Mouse (Mus musculus) gonadal fat pad, adult 2 months (tissue): ENCODE data around the gene Cenpt. TPM values are rescaled to one million over a fixed set of nuclear protein-coding genes. Genes with fewer than 3 reads are reported as not detected.
A peak's percentile ranks its signal among the peaks of the same experiment; 100 is the strongest.
"Not testable (repeated sequence)": the region's sequence is repeated elsewhere in the genome, so short reads cannot be mapped to it uniquely, and the experiment has no call there.

ENCODE experiments used
- DNase-seq: peaks from one replicate; pipeline ENCODE4 v3.0.0-alpha.2; 2012; ENCODE audit warnings: low read depth
- polyA plus RNA-seq: library from polyadenylated mRNA; depleted of rRNA; stranded (reverse); fragments of >200 nt; gene quantifications from 2 replicates; pipeline ENCODE4 v1.2.3, GENCODE M21; 2012

Cenpt gene
- polyA plus RNA-seq, 1 experiment = 23.0 TPM

- no peak for DNase-seq
Measured at GRCm38 (mm10) chr8:105854303-105854702, 1.2 kb upstream of the Cenpt start.

DNA sequence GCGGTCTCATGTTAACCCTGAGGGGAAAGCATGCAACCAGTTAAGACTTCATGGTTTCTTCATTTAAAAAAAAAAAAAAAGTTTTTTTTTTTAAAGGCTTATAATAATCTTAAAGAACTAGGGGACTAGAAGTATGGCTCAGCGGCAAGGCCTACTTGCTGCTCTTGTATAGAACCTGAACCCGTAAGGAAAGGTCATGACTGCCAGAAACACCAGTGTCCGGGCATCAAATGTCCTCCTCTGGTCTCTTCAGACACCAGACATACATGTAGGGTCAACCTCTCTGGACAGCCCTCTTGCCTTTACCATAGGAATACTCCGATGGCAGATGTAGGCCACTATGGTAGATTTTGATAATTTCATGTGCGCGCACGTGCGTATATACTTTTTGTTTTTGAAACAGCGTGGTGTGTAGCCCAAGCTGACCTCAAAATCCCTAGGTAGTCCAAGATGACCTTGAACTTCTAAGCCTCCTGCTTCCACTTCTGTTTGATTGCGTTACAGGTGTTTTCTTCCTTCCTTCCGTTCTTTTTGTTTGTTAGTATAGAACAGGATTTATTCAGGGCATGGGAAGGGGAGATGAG, 840 bp downstream of the Cenpt start:
- DNase-seq = no peak

DNA sequence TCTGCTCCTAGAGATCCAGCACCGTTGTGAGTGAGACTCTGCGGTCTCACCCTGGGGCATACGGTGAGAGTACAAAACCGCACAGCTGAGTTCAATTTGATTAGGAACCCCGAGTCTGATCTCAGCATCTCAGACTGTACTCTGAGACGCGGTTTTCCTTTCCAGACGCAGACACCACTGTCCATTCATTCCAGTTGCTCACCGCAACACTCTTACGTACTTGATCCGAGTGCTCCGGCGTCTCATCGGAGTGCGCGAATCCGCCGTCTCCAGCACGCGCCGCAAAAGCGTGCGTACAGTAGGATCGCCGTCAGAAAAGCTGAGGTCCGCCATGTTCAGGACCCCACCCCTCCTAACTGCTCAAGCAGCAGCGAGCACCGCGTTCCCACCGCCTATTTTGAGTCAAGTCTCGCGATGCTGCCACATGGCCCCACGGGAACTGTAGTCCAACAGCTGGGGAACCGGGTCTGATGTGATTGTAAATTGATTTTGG, 1.4 kb downstream of the Cenpt start:
- DNase-seq = no peak

GRCm38 (mm10) chr8:105850611-105851010, 2.5 kb downstream of the Cenpt start:
- DNase-seq = no peak

- no peak for DNase-seq
Measured at GRCm38 (mm10) chr8:105850014-105850413, 3.1 kb downstream of the Cenpt start.

DNA sequence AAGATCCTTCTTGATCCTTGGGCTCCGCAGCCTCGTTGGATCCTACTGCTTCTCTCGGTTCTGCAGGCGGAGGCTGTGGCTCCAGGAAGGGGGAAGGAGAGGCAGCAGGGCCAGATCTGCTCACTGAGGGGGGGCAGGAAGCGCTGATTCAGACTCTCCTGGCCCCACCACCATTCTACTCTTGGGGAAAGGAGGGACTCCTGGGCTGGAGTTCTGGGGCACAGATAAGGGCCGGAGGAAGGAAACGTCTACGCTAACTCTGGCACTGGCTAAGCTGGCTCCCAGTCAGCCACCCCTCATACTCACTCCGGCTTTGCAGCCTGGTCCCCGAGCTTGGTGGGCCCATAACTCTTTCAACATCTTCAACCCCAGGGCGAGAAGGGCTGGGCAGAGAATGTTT, 6.4 kb downstream of the Cenpt start:
- DNase-seq = no peak

DNA sequence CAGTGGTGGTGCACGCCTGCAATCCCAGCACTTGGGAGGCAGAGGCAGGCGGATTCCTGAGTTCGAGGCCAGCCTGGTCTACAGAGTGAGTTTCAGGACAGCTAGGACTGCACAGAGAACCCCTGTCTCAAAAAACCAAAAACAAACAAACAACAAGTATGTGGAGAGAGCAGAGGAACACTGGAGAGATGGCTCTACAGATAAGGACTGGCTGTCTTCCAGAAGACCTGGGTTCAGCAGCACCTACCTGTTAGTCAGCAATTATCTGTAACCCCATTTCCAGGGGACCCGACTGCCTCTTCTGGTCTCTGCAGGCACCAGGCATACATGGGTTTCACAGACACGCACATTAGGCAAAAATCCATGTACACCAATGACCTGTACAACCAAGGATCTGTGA, 13.9 kb downstream of the Cenpt start:
- no peak for DNase-seq

DNA sequence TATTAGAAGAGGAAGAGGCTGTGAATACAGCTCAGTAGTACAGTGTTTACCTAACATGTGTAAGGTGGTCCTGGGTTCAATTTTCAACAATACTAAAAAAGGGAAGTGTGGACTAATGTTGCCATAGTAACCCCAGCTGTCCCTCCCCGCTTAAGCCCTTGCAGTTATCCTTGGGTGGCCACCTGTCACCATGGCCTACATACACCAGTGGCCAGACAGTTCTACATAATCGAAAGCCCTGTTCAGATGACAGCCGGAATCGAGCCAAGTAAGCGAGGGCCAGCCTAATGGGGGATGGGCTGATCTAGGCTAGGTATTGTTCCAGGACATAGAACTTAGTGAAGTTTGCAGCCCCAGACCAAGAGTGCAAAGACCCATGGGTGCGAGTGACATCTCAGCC, 16.1 kb downstream of the Cenpt start:
- DNase-seq = no peak

GRCm38 (mm10) chr8:105835318-105835717, 17.8 kb downstream of the Cenpt start:
- DNase-seq = no peak

GRCm38 (mm10) chr8:105833740-105834139, 19.3 kb downstream of the Cenpt start:
- not testable (repeated sequence) for DNase-seq

DNA sequence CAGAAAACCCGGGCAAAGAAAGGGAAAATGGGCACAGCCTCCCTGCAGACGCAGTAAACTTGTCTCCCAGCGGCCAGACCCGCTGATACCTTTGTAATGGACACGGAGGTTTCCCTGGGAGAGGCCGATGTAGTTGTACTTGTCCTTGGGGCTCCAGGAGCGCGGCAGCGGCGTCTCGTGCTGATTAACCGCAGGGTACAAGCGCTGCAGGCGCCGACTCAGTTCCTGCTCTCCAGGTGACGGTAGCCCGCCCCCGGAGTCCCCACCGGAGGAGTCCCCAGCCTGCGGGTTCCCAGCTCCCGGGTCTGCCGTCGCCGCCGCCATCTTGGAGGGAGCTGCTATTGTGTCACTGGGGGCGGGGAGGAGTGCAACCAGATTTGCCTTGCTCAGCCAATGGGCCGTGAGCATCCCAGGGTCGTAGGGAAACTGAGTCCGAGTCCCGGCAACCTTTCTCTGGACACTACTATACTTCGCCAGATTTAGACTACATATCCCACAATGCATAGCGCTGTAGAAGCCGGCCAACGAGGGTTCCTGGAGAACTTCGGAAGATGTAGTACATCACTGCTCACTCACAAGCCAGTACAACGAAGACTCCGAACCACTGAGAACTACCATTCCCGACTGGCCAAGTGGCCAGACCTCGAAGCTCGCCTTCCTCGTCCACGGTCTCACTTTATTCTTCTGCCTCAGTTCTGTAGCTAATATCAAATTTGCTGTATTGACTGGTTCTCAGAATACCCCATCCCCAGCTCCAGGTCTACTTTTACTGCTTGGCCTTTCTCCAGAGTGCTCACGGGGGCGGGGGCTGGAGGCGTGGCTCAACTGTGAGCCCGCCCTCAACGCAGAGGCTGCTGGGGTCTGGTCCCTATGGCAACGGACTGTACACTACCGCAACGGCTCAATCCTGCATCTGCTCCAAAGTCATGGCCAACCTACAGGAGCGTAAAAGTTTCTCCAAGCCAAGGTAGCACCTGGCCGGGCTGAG, 25.9 kb downstream of the Cenpt start, which contains the start of the genes Ranbp10 and Tsnaxip1:
Gene Ranbp10 (minus strand): TSS at position 490 of the 988 bp plus-strand sequence.
Gene Tsnaxip1 (plus strand): TSS at position 871 of the 988 bp plus-strand sequence.
- peak; percentile 95 for DNase-seq

GRCm38 (mm10) chr8:105826379-105826778, 26.7 kb downstream of the Cenpt start:
- DNase-seq = no peak

- DNase-seq = no peak
Measured at GRCm38 (mm10) chr8:105825506-105825905, 27.6 kb downstream of the Cenpt start.

GRCm38 (mm10) chr8:105820925-105821324, 32.2 kb downstream of the Cenpt start:
- DNase-seq = no peak

DNA sequence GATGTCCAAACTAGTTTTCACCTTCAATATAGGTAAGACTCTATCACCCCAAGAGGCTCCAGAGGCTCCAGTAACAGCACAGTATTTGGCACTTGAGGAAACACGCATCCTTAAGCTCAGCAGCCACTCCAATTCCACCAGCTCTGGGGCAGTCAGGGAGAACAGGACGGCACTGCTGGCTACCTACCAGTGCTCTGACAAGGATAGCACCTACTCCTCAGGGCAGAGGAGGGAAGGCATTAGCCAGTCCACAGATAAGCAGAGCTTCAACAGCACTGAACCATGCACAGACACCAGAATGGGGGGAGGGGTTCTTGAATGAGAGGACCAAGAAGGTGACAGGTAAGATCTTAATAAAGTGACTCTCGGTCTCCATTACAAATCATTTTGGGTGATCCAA, 33.4 kb downstream of the Cenpt start:
- DNase-seq = no peak

- no peak for DNase-seq
Measured at GRCm38 (mm10) chr8:105813241-105813640, 39.8 kb downstream of the Cenpt start.

DNA sequence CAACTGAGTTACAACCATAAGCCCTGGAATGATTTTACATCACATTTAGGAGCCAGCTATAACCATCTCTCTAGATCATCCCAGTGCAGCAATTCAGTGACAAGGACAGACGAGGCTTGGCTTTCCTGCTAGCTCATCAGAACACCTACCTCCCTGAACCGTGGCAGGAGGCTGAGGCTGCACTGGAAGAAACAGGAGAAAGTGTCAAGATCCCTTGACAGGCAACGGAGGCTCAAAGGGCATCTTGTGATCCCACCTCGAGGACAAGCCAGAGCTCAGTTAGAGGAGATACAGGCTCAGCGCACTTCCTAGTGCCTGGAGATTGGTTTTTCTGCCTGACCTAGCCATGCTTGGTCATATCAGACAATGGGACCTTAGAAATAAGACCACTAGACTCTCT, 40.6 kb downstream of the Cenpt start:
- DNase-seq = no peak

- no peak for DNase-seq
Measured at GRCm38 (mm10) chr8:105811543-105811942, 41.5 kb downstream of the Cenpt start.

DNA sequence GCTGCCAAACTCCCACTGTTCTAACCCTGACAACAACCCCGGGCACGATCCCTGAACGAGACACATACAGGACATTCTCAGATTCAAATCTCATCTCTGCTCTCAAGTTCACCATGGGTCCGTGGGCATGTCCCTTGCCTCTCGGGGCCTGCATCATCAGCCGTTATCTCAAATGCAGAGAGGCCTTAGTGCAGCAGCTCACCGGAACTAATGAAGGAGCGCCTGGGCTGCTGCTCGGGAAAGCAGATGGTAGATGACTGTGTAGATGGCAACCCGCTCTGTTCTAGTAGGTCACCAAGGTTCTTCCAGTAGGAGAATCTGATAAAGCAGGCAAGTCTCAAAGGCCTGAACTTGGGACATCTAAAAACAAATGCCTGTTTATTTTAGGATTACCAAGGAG, 42.0 kb downstream of the Cenpt start:
- DNase-seq = peak; percentile 58

DNA sequence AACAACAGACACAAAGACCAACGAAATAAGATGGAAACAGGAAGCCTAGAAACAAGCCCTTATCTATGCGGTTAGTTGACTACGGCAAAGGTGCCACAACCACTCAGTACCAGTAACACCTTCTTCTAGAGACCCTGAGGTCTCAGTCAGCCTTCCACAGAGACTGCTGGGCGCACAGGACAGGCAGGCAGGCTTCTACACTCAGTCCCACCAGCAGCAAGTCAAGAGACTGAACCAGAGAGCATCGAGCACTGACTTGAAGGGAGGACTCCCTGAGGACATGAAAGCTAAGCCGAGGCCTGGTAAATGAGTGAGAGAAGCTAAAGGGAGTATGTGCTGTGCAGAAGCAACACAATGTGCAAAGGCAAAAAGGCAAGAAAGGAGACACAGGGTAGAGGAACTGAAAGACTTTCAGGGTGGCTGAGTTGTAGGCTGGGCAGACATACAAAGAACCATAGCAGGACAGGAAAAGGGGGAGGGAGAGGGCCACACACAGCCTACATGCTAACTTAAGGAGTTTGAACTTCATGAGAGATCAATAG, 42.8 kb downstream of the Cenpt start:
- no peak for DNase-seq

- no peak for DNase-seq
Measured at GRCm38 (mm10) chr8:105808480-105808879, 44.6 kb downstream of the Cenpt start.

DNA sequence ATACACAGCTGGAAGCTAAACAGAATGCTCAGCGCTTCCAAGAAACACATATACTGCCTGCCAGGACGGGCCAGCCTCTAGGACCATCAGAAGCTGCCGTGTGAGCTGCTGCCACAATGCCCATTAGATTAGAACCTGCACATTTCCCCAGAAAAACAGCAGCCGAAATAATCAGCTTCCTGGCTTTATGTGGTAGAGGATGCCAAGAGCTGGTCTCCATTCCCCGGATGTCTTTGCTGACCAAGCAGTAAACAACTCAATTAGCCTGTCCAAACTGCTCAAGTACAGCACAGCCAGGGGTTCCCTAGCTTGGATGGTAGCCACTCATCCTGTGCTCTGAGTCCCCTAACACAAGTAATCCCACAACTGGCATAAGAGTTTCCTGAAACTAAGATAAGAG, 45.3 kb downstream of the Cenpt start:
- no peak for DNase-seq
